Mouse (Mus musculus) urinary bladder, postnatal 25 days (tissue): ENCODE data around the gene Fn1.

ENCODE experiments used
- DNase-seq: peaks from one replicate; pipeline ENCODE4 v3.0.0; 2022; ENCODE audit warnings: low spot score

Fn1 gene

GRCm38 (mm10) chr1:71650741-71651140 lies 2.3 kb downstream of the Fn1 start:
- no peak for DNase-seq

- DNase-seq: no peak
Measured at GRCm38 (mm10) chr1:71648166-71648565, 4.8 kb downstream of the Fn1 start.

GRCm38 (mm10) chr1:71646774-71647173 lies 6.2 kb downstream of the Fn1 start:
- no peak for DNase-seq

- DNase-seq: no peak
Measured at GRCm38 (mm10) chr1:71645999-71646398, 7.0 kb downstream of the Fn1 start.

- no peak for DNase-seq
Measured at GRCm38 (mm10) chr1:71645466-71645865, 7.5 kb downstream of the Fn1 start.

GRCm38 (mm10) chr1:71642794-71643193 lies 10.2 kb downstream of the Fn1 start:
- DNase-seq: no peak

- DNase-seq: no peak
Measured at GRCm38 (mm10) chr1:71641206-71641605, 11.8 kb downstream of the Fn1 start.

GRCm38 (mm10) chr1:71640157-71640556 lies 12.8 kb downstream of the Fn1 start:
- no peak for DNase-seq

- DNase-seq: no peak
Measured at GRCm38 (mm10) chr1:71636665-71637064, 16.3 kb downstream of the Fn1 start.

- no peak for DNase-seq
Measured at GRCm38 (mm10) chr1:71636116-71636515, 16.9 kb downstream of the Fn1 start.

- DNase-seq: no peak
Measured at GRCm38 (mm10) chr1:71635101-71636014, 17.6 kb downstream of the Fn1 start.

- no peak for DNase-seq
Measured at GRCm38 (mm10) chr1:71634471-71634981, 18.5 kb downstream of the Fn1 start.

- DNase-seq: no peak
Measured at GRCm38 (mm10) chr1:71632387-71632786, 20.6 kb downstream of the Fn1 start.

GRCm38 (mm10) chr1:71631811-71632210 lies 21.2 kb downstream of the Fn1 start:
- no peak for DNase-seq

- DNase-seq: no peak
Measured at GRCm38 (mm10) chr1:71630243-71630642, 22.8 kb downstream of the Fn1 start.

- DNase-seq: no peak
Measured at GRCm38 (mm10) chr1:71623625-71624024, 29.4 kb downstream of the Fn1 start.

- DNase-seq: no peak
Measured at GRCm38 (mm10) chr1:71621526-71621925, 31.5 kb downstream of the Fn1 start.

- DNase-seq: no peak
Measured at GRCm38 (mm10) chr1:71614545-71615246, 38.3 kb downstream of the Fn1 start.

- no peak for DNase-seq
Measured at GRCm38 (mm10) chr1:71612256-71612655, 40.7 kb downstream of the Fn1 start.

- DNase-seq: no peak
Measured at GRCm38 (mm10) chr1:71609916-71610315, 43.1 kb downstream of the Fn1 start.

GRCm38 (mm10) chr1:71609057-71609775 lies 43.8 kb downstream of the Fn1 start:
- no peak for DNase-seq

- no peak for DNase-seq
Measured at GRCm38 (mm10) chr1:71606600-71607325, 46.2 kb downstream of the Fn1 start.
